Mouse (Mus musculus): ENCODE data around the gene Ghrhr.

- TF ChIP-seq CTCF (IDR thresholded peaks at IDR 0.05; ENCODE audit: insufficient read depth, low read depth, low read length) (no peak), POLR2A (IDR thresholded peaks at IDR 0.05; ENCODE audit: insufficient read depth, low read depth, low read length) (no peak)
Observed at GRCm38 (mm10) chr6:55377461-55377860, 1.4 kb downstream of the Ghrhr start.
